7 mouse cellular contexts compared by ENCODE assay signal in the genomic region with DNA sequence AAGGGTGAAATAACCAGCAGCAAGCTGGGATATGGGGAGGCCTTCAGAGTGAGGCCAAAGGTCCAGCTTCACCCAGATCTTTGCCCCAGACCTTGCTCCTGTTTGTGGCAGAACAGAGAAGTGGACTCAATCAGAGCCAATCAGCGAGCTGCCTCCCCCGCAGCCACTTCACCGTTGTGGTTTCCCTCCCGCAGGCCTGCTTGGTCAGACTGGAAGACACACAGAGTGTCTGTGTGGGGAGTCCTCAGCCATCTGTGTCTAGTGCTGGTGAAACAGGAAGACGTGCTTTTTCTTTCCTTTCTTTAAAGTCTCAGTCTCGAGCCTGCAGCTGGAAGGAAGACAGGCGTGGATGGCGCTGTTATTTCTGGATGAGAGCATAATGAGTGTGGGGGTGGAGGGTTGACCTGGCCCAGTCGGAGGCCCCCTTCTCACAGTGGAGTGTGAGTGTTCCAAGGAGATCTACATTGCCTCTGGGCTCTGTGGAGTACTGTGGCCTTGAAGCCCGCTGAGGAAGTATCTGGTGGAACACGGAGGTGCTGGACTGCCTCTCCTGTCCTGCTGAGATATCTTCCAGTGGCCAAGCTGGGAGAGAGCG.
A peak's percentile ranks its signal among the peaks of the same experiment; 100 is the strongest.
DNase-seq lines count a peak whose midpoint lies in the region; ATAC-seq and TF ChIP-seq lines count a peak whose summit lies in the region.

No protein-coding gene starts in this region.

- H3K4me2 ChIP-seq in forebrain, embryonic 11.5 days (ENCODE audit: low read depth, low read length, severe bottlenecking), result no peak overlapping the region
- no peak overlapping the region for H3K4me2 ChIP-seq in liver, embryonic 11.5 days

- H3K4me3 ChIP-seq in thymus, adult 2 months (ENCODE audit: control insufficient read depth, insufficient read depth, low read length), result no peak overlapping the region
- H3K4me3 ChIP-seq in forebrain, embryonic 11.5 days (ENCODE audit: low read depth, low read length), result no peak overlapping the region
- H3K4me3 ChIP-seq in kidney, adult 2 months (ENCODE audit: insufficient read depth, low read depth, low read length), result 0 out of 2 replicates have a peak overlapping the region, but pooled peaks have one; percentile 13
- H3K4me3 ChIP-seq in liver, embryonic 11.5 days (ENCODE audit: low read depth, low read length), result no peak overlapping the region

- no peaks in the 10 kb centered on the region for H3K36me3 ChIP-seq in thymus, adult 2 months (ENCODE audit: control insufficient read depth, insufficient read depth, low read length)
- no peaks in the 10 kb centered on the region for H3K36me3 ChIP-seq in forebrain, embryonic 11.5 days (ENCODE audit: control insufficient read depth, insufficient read depth, low read length)
- H3K36me3 ChIP-seq in kidney, adult 2 months (ENCODE audit: control insufficient read depth, insufficient read depth, low read length), result no peaks in the 10 kb centered on the region
- H3K36me3 ChIP-seq in liver, embryonic 11.5 days (ENCODE audit: control insufficient read depth, insufficient read depth, low read length), result no peaks in the 10 kb centered on the region

- TF ChIP-seq CTCF in thymus, adult 2 months (IDR thresholded peaks at IDR 0.05; ENCODE audit: borderline replicate concordance, control insufficient read depth, extremely low read depth, insufficient read depth, low read length, poor library complexity), result no peak
- TF ChIP-seq CTCF in kidney, adult 2 months (conservative IDR thresholded peaks at IDR 0.05; ENCODE audit: insufficient read depth, insufficient read length, low read depth, low read length), result no peak

- H3K9ac ChIP-seq in forebrain, embryonic 11.5 days (ENCODE audit: low read length), result no peak overlapping the region
- H3K9ac ChIP-seq in liver, embryonic 11.5 days (ENCODE audit: low read depth, low read length), result no peak overlapping the region

- peaks cover 6% of the 10 kb centered on the region; the same call in 1 of the 2 replicates for H3K4me1 ChIP-seq in thymus, adult 2 months (replicated peaks; ENCODE audit: control insufficient read depth, insufficient read depth, low read length)
- 0 out of 2 replicates have a peak, but pooled peaks cover 1% of the 10 kb centered on the region for H3K4me1 ChIP-seq in forebrain, embryonic 11.5 days (replicated peaks; ENCODE audit: control insufficient read depth, insufficient read depth, low read length)
- H3K4me1 ChIP-seq in kidney, adult 2 months (ENCODE audit: control insufficient read depth, insufficient read depth, low read length), result peaks cover 10% of the 10 kb centered on the region
- H3K4me1 ChIP-seq in liver, embryonic 11.5 days (replicated peaks; ENCODE audit: control insufficient read depth, insufficient read depth, low read length), result no peaks in the 10 kb centered on the region; the same call in 1 of the 2 replicates

- no peak overlapping the region for H3K27ac ChIP-seq in thymus, adult 2 months (ENCODE audit: control insufficient read depth, insufficient read depth, low read length)
- H3K27ac ChIP-seq in forebrain, embryonic 11.5 days (ENCODE audit: low read depth, low read length), result no peak overlapping the region
- H3K27ac ChIP-seq in kidney, adult 2 months (ENCODE audit: insufficient read depth, low read depth, low read length), result peak overlapping the region; percentile 90
- peak overlapping the region; percentile 38; the same call in 1 of the 2 replicates for H3K27ac ChIP-seq in liver, embryonic 11.5 days (ENCODE audit: low read depth, low read length)

- no peaks in the 10 kb centered on the region for H3K9me3 ChIP-seq in forebrain, embryonic 11.5 days (ENCODE audit: control insufficient read depth, low read length)
- no peaks in the 10 kb centered on the region for H3K9me3 ChIP-seq in liver, embryonic 11.5 days (ENCODE audit: control insufficient read depth, low read length)

- no peaks in the 10 kb centered on the region for H3K27me3 ChIP-seq in thymus, adult 2 months (ENCODE audit: control insufficient read depth, insufficient read depth, low read length)
- H3K27me3 ChIP-seq in forebrain, embryonic 11.5 days (ENCODE audit: control insufficient read depth, insufficient read depth, low read length), result no peaks in the 10 kb centered on the region
- no peaks in the 10 kb centered on the region for H3K27me3 ChIP-seq in kidney, adult 2 months (replicated peaks; ENCODE audit: control insufficient read depth, insufficient read depth, low read length)
- no peaks in the 10 kb centered on the region for H3K27me3 ChIP-seq in liver, embryonic 11.5 days (replicated peaks; ENCODE audit: control insufficient read depth, insufficient read depth, low read length)

- 0 out of 2 replicates have a peak, but pooled peaks have one; percentile 21 for ATAC-seq in forebrain, embryonic 11.5 days (replicated peaks; ENCODE audit: low FRiP score)
- peak; percentile 60 for ATAC-seq in liver, embryonic 11.5 days (replicated peaks; ENCODE audit: low FRiP score)

- peak; percentile 2 for DNase-seq in thymus, adult 2 months
- no peak for DNase-seq in thymus, postnatal 10 days (ENCODE audit: low spot score in 2 of 2)
- no peak for DNase-seq in forebrain, embryonic 11.5 days (ENCODE audit: low spot score)
- DNase-seq in kidney, adult 2 months, result peak; percentile 92
- DNase-seq in liver, embryonic 11.5 days (ENCODE audit: low spot score), result peak; percentile 35
- peak; percentile 29 for DNase-seq in ovary, postnatal 36 days (ENCODE audit: low spot score)
- DNase-seq in gastrocnemius, postnatal 4 days (ENCODE audit: low spot score in 2 of 2), result no peak

- no peak for TF ChIP-seq POLR2A in thymus, adult 2 months (IDR thresholded peaks at IDR 0.05; ENCODE audit: control insufficient read depth, extremely low read depth, insufficient read depth, low read length, poor library complexity)
- no peak for TF ChIP-seq POLR2A in kidney, adult 2 months (IDR thresholded peaks at IDR 0.05; ENCODE audit: low read depth, low read length)

- 10% methylated on average over 12 of the region's 12 CpGs for WGBS in thymus, adult 2 months
- WGBS in forebrain, embryonic 11.5 days, result 45% methylated on average over 12 of the region's 12 CpGs
- WGBS in kidney, adult 2 months, result 25% methylated on average over 12 of the region's 12 CpGs
- WGBS in liver, embryonic 11.5 days, result 24% methylated on average over 12 of the region's 12 CpGs

Comparison
In these comparisons a context has a peak if more than half of its experiments do, and no peak if none do; other contexts are left out.
1. DNase-seq: peak in thymus, adult 2 months (single experiment), kidney, adult 2 months (single experiment), liver, embryonic 11.5 days (single experiment) and ovary, postnatal 36 days (single experiment); none in thymus, postnatal 10 days (0 of 2), forebrain, embryonic 11.5 days (single experiment) and gastrocnemius, postnatal 4 days (0 of 2).
2. H3K27ac ChIP-seq: peak in kidney, adult 2 months (single experiment) and liver, embryonic 11.5 days (single experiment); none in thymus, adult 2 months (single experiment) and forebrain, embryonic 11.5 days (single experiment).